Mouse (Mus musculus) granulocyte monocyte progenitor cell, adult 5-6 weeks (primary cell): ENCODE data around the gene Mmp24. TPM values are rescaled to one million over a fixed set of nuclear protein-coding genes. Genes with fewer than 3 reads are reported as not detected.
A peak's percentile ranks its signal among the peaks of the same experiment; 100 is the strongest.
"Not testable (repeated sequence)": the region's sequence is repeated elsewhere in the genome, so short reads cannot be mapped to it uniquely, and the experiment has no call there.

Experiments
- ATAC-seq: replicated peaks from 2 replicates; pipeline ENCODE4 v1.8.0; 2016; ENCODE audit warnings: mild to moderate bottlenecking, moderate TSS enrichment, inconsistent platforms; ENCODE audit not compliant: poor library complexity, severe bottlenecking
- total RNA-seq, 2 experiments: library from RNA; stranded (forward) in 1 of 2; stranded (reverse) in 1 of 2; fragments of 200-712, 200-1000 nt in 1 of 2; fragments of >200 nt in 1 of 2; fragmentation: Nextera tagmentation in 1 of 2; gene quantifications; 2 replicates each; pipeline ENCODE4 v1.2.3; 2014 to 2017

The Mmp24 gene
- total RNA-seq, 2 experiments from 2014 or later = not detected

DNA sequence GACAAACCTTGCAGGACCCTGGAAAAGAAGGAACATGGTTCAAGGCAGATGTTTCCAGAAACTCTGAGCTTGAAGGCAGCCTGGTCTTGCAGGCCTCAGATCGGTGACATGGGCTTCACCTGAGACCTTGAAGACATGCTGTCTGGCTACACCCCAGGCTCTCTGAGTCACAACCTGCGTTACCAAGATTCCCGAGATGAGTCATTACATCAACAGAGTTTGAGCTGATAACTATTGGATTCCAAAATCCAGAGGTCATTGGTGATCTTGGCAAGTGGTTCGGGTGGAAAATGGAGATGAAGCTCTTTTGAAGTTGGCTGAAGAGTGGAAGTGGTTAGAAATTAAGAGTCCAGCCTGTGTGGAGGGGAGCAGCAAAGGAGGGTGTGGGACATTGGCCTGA lies 34.5 kb downstream of the Mmp24 start:
- no peak for ATAC-seq

DNA sequence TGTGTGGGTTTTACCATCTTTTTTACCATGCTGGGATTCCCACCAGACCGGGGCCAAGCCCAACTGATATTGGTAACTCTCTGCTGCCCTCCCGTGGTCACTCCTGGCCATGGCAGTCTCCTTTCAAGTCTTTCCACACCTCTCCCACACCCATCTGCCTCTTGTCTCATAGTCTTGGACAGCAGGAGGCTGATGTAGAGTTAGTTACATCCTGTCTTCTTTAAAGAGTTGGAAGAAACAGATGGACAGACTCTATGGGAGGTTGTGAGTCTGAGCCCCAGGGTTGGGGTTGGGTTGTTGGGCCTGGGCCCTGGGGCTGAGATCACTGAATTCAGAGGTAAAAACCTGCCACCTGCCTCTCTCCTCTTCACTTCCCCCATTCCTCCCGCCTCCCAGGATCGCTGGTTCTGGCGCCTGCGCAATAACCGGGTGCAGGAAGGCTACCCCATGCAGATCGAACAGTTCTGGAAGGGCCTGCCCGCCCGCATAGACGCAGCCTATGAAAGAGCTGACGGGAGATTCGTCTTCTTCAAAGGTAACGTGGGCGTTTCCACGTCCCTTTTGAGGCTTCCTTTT lies 36.8 kb downstream of the Mmp24 start:
- peak; percentile 84 for ATAC-seq

DNA sequence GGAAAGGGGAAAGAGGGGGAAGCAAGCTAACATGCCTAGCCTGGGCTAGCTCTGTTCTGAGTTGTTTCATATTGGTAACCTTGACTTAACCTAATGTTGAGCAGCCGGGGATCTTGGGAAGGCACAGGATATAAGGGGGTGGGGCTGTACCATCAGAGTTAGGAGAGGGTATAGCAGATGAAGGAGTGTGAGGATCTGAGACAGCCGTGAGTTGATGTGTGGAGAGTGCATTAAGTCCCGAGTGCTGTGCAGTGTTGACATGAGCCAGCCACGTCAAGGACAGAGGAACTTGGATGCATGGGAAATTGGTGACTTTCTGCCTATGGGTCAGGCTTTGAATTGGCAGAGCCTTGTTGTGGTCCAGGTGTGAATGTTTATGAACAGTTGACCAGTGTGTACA lies 37.5 kb downstream of the Mmp24 start:
- no peak for ATAC-seq

DNA sequence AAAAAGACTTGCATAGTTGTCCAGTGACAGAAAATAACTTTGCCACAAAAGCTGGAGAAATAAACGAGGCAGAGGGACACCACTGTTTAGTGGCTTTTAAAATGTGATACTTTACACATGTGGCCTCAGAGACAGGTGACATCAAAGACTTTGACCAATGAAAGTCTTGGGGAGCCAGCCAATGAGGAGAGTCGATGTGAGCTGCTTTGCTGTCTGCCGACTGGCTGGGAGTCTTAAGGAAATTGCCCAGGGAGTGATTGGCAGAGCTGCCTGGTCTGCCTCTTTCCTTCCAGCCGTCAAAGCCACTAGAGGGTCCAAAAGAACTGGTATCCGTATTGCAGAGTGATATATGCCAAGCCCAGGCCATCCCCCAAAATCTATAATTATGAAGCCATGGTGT lies 39.7 kb downstream of the Mmp24 start:
- ATAC-seq = no peak

GRCm38 (mm10) chr2:155816179-155816578 lies 41.0 kb downstream of the Mmp24 start:
- no peak for ATAC-seq

DNA sequence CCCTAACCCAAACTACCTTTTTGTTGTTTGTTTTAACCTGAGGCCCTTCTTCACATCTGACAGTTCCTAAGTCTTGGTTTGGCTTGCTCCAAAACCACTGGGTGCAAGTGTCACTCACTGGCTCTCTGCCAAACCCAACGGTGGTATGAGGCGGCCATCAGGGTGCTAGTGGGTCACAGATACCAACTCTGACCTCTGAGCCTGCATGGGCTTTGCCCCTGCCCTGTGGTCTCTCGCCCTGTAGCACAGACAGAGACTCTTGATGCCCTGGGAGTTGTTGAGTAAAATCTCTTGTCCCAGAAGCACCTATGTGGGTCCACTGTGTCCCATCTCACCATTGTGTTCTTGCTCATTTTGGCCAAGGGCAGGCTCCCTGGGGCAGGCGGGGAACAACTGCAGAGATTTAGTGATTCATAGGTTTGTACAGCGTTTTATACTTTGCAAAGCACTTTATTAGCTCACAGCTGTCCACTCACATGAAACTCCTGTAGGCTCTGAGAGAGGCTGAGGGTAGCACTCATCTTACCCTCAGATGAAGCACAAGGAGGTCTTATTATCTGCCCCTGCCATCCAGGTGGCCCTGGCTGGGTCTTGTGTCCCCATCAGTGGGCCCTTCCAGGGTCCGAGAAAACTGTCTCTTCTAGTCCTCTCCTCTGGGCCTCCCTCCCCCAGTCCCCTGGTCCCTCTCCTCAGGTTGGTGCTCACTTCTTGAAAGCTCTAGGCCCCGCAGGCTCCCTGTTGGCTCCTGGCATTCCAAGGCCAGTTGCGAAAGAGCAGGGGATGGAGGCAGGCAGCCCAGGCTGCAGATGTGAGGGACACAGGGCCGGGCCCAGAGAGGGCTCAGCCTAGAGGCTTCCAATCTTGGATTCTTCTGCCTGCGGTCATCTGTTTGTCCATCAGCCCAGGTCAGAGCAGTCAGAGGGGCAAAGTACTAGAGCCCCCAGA lies 42.4 kb downstream of the Mmp24 start:
- ATAC-seq = no peak

DNA sequence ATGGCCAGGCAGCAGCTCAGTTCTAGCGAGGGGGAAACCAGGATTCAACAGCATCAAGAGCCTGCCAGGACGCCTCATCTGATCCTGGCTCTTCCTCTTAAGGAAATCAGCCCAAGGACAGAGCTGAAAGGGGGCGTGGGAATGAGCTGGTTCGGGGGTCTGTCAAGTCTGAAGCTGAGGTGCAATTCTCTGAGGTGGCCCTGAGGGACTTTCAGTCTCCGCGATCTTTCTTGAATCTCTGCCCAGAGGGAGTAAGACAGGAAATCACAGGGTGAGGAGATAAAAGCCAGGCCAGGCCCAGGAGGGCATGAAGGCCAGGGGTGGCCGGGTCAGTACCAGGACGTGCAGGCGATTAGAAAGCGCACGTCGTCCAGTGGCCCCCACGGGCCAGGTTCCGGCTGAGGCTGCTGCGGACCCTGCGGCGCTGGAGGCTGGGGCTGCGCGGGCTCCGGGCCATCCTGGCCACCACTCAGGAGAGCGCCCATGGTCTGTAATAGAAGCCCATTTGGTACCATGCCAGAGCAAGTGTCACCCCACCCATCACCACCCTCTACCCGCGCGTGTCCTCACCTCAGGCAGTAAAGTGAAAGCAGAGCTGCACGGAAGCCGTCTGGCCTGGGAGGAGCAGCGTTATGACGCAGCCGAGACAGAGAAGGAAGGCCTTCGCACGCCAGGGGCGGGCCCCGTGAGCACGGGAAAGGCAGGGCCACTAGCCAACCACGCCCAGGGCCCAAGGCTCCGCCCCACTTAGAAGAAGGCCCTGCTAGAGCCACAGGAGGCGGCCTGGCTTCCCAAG lies 43.7 kb downstream of the Mmp24 start:
- peak; percentile 88 for ATAC-seq

DNA sequence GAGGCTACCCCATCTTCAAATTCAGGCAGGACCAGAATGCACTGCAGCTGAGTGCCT lies 44.1 kb downstream of the Mmp24 start, which contains the start of gene BC029722:
TSS of gene BC029722 (minus strand) at position 35 of the 57 bp plus-strand sequence.
- no peak for ATAC-seq

- peak; percentile 62 for ATAC-seq
Measured at GRCm38 (mm10) chr2:155819449-155820251, 44.5 kb downstream of the Mmp24 start.

- ATAC-seq = no peak
Measured at GRCm38 (mm10) chr2:155820779-155821178, 45.6 kb downstream of the Mmp24 start.

GRCm38 (mm10) chr2:155823722-155824121 lies 48.6 kb downstream of the Mmp24 start:
- ATAC-seq = no peak

- peak; percentile 17 for ATAC-seq
Measured at GRCm38 (mm10) chr2:155825904-155826629, 50.9 kb downstream of the Mmp24 start.

GRCm38 (mm10) chr2:155826630-155827424 lies 51.7 kb downstream of the Mmp24 start, which contains the start of gene Eif6:
Gene Eif6 (minus strand): TSS chr2:155826925.
- ATAC-seq = peak; percentile 93

- ATAC-seq = no peak
Measured at GRCm38 (mm10) chr2:155830841-155831240, 55.7 kb downstream of the Mmp24 start.

GRCm38 (mm10) chr2:155831302-155831701 lies 56.2 kb downstream of the Mmp24 start:
- ATAC-seq = peak; percentile 20; the same call in 1 of the 2 replicates

- ATAC-seq = not testable (repeated sequence)
Measured at GRCm38 (mm10) chr2:155832087-155832486, 56.9 kb downstream of the Mmp24 start.

DNA sequence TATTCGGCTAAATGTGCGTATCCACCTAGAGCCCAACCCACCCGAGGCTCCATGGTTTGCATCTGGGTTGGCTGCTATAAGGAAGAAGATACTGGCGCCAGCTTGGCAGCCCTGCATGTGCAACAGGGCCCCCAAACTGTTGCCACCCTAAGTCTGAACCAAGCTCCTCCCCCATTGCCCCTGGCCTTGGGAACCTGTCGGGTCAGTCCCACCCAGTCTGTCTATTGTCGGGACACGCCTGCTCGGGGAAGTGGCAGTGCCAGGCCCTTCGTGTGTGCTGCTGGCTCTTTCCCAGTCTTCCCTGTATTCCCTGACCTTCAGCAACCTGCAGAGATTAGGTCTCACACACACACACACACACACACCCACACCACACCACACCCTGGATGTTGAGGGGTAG lies 59.6 kb downstream of the Mmp24 start, which contains the start of gene Fam83c:
TSS of gene Fam83c (minus strand) at position 123 of the 400 bp plus-strand sequence.
- ATAC-seq = no peak

- ATAC-seq = no peak
Measured at GRCm38 (mm10) chr2:155837961-155838360, 62.8 kb downstream of the Mmp24 start.

- ATAC-seq = no peak
Measured at GRCm38 (mm10) chr2:155838961-155839360, 63.8 kb downstream of the Mmp24 start.
